Mouse (Mus musculus): ENCODE data around the gene Tgfbr3l. TPM values are rescaled to one million over a fixed set of nuclear protein-coding genes. Genes with fewer than 3 reads are reported as not detected.
"Not testable (repeated sequence)": the region's sequence is repeated elsewhere in the genome, so short reads cannot be mapped to it uniquely, and the experiment has no call there.

The Tgfbr3l gene
- total RNA-seq, 2 experiments from 2014 or later = 10.5 to 20.2 TPM

- peak; percentile 65 for DNase-seq
Measured at GRCm38 (mm10) chr8:4237814-4238433, 10.1 kb upstream of the Tgfbr3l start.

GRCm38 (mm10) chr8:4238434-4239192, 9.4 kb upstream of the Tgfbr3l start, which contains the start of the genes Map2k7 and Gm49320:
Gene Map2k7 (plus strand): TSS chr8:4238740.
Gene Gm49320 (plus strand): TSS chr8:4238865.
- peak; percentile 100 for DNase-seq

- DNase-seq = no peak
Measured at GRCm38 (mm10) chr8:4239193-4239890, 8.7 kb upstream of the Tgfbr3l start.

- DNase-seq = no peak
Measured at GRCm38 (mm10) chr8:4245061-4245460, 3.0 kb upstream of the Tgfbr3l start.

- DNase-seq = no peak
Measured at GRCm38 (mm10) chr8:4245737-4246136, 2.3 kb upstream of the Tgfbr3l start.

- DNase-seq = no peak
Measured at GRCm38 (mm10) chr8:4247241-4247640, 773 bp upstream of the Tgfbr3l start.

GRCm38 (mm10) chr8:4249213-4249612, 1.2 kb downstream of the Tgfbr3l start:
- peak; percentile 73 for DNase-seq

GRCm38 (mm10) chr8:4250306-4250970, 2.4 kb downstream of the Tgfbr3l start:
- DNase-seq = peak; percentile 92

GRCm38 (mm10) chr8:4252116-4252760, 4.2 kb downstream of the Tgfbr3l start:
- no peak for DNase-seq

- peak; percentile 98 for DNase-seq
Measured at GRCm38 (mm10) chr8:4252934-4253841, 5.2 kb downstream of the Tgfbr3l start, which contains the start of gene Snapc2. Gene Snapc2 (plus strand): TSS chr8:4253080.

GRCm38 (mm10) chr8:4254001-4254400, 6.0 kb downstream of the Tgfbr3l start:
- DNase-seq = peak; percentile 76

- DNase-seq = not testable (repeated sequence)
Measured at GRCm38 (mm10) chr8:4255471-4255870, 7.5 kb downstream of the Tgfbr3l start.

GRCm38 (mm10) chr8:4256911-4257310, 8.9 kb downstream of the Tgfbr3l start:
- no peak for DNase-seq

- no peak for DNase-seq
Measured at GRCm38 (mm10) chr8:4257350-4257749, 9.3 kb downstream of the Tgfbr3l start.

GRCm38 (mm10) chr8:4258233-4258632, 10.2 kb downstream of the Tgfbr3l start:
- peak; percentile 86 for DNase-seq

- DNase-seq = peak; percentile 35
Measured at GRCm38 (mm10) chr8:4258678-4259077, 10.7 kb downstream of the Tgfbr3l start.

GRCm38 (mm10) chr8:4259125-4259804, 11.3 kb downstream of the Tgfbr3l start, which contains the start of gene Ctxn1:
Gene Ctxn1 (minus strand): TSS chr8:4259274.
- peak; percentile 99 for DNase-seq

GRCm38 (mm10) chr8:4259805-4260170, 11.8 kb downstream of the Tgfbr3l start:
- no peak for DNase-seq

GRCm38 (mm10) chr8:4263105-4263791, 15.2 kb downstream of the Tgfbr3l start:
- no peak for DNase-seq
